Mouse (Mus musculus) 3134 (cell line): ENCODE data around the gene Ctnnbl1.

Experiments
- DNase-seq: peaks from one replicate; pipeline ENCODE4 v3.0.0-alpha.2; 2011; ENCODE audit warnings: low spot score; ENCODE audit not compliant: insufficient read length; ENCODE audit errors: extremely low read depth

Ctnnbl1 gene

DNA sequence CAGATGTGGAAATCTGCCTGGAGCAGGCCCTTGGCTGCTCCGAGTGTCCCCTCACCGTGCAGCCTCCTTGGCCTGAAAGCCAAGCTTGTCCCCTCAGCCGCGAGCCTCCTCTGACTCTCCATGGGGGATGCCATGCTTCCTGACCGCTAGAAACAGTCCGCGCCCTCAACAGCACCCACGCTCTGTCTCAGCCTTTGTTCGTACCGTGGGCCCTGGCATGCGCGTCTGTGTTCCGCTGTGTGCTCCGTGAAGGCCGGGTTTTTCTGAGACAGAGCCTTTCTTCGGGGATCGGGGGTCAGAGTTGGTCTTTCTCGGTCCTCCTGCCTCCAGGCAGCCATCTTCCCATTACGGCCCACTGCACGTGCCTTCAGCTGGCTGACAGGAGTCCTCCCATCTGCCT lies 190.2 kb downstream of the Ctnnbl1 start:
- DNase-seq = no peak

DNA sequence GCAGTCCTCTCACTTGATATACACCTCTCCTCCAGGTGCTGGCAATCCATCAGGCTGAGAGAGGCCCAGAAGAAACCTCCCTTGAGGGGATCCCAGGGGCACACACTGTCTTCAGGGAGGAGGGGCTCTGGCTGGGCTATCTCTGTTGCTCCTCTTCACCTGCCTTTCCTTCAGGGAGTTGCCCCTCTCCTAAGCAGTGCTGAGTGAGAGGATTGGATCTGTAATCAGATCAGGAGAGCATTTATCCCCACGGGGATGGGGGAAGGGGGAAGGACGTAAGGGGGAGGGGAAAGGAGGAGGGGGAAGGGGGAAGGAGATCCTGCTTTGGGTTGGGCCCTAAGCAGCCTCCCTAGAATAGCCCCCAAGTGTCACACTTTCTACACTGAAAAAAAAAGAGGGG lies 190.6 kb downstream of the Ctnnbl1 start:
- no peak for DNase-seq

- peak; percentile 53 for DNase-seq
Measured at GRCm38 (mm10) chr2:157932655-157933054, 195.5 kb downstream of the Ctnnbl1 start.

DNA sequence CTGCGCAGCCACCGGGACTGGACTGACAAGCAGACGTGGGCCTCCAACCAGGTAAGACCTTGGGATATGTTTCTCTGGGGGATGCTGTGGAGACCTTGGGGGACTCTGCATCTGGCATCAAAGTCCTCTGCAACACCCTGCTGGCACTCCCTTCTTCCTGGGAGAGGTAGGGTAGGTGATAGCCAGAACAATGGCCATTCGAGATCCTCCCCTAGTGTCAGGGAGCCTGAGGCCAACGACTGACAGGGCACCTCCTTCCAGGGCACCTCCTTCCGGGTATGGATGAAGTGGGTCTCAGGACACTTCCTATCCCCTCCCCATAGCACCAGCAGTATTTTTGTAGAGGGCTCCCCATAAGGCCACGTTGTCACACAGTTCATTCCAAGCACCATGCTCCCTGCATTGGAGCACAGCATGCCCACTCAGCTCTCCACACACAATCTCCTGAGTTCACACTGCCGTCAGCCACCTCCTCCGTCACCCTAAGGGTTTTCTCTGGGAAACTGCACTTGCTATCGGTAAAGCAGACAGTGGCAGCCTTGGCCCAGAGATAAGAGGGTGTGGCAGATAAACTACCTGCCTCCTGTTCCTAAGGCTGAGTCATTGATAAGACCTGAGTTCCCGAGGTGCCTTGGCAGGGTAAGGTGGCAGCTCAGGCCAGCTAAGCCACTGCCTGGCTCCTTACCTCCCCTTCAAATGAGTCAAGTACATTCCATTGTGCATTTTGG lies 198.4 kb downstream of the Ctnnbl1 start:
- DNase-seq = no peak

DNA sequence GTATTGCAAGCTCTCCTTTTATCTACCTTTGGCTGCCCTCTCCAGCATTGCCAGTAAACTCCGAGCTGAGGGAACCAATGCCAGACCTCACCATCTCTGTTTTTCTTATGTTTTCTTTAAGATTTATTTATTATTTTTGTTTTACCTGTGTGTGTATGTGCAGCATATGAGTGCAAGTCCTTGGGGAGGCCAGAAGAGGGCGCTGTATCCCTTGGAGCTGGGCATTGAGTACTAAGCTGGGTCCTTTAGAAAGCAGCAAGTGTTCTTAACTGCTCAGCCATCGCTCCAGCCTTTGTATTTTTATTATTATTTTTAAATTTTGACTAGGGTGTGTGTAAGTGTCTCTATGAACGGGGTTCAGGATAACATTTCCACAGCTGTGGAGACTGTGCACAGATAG lies 199.5 kb downstream of the Ctnnbl1 start:
- DNase-seq = no peak

DNA sequence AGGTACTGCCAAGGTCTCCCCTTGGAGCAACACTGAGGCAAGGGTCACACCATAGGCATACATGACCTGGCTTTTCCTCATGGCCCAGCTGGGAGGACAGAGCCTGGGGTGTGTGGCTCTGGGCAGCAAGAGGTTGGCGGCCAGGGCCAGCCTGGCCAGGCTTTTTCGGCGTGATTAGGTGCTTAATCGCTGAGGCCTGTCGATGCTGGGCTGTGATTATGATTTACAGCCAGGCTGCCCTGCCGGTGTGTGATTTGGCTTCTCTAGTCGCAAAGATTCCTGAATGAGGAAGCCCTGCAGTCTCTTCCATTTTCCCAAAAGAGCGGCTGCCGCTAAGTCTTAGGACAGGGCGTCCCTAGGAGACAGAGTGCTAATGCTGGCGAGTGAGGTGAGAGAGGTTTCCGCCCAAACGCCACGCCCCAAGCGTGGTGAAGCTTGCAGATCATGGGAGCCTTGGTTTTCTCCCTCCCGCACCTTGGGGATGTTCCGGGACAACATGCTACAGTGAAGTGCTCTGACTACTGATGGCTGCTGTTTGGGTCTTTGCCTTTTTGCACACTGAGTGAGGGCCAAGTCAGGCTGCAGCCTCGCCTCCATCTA lies 203.5 kb downstream of the Ctnnbl1 start:
- DNase-seq = no peak
